Mouse (Mus musculus): ENCODE data around the gene Myh11.
A peak's percentile ranks its signal among the peaks of the same experiment; 100 is the strongest.
"Not testable (repeated sequence)": the region's sequence is repeated elsewhere in the genome, so short reads cannot be mapped to it uniquely, and the experiment has no call there.

Gene Myh11

GRCm38 (mm10) chr16:14169706-14170105, 121.5 kb downstream of the Myh11 start:
- peak; percentile 52 to 74 for DNase-seq (ENCODE audit: inconsistent age in 2 of 2, low spot score in 1 of 2)

- no peak for DNase-seq (ENCODE audit: inconsistent age in 2 of 2, low spot score in 1 of 2)
These were observed 124.7 kb downstream of the Myh11 start for GRCm38 (mm10) chr16:14166490-14166889.

- DNase-seq (ENCODE audit: inconsistent age in 2 of 2, low spot score in 1 of 2): no peak
These were observed 127.4 kb downstream of the Myh11 start for GRCm38 (mm10) chr16:14163731-14164130.

GRCm38 (mm10) chr16:14162988-14163416, 128.2 kb downstream of the Myh11 start, which contains the start of the genes Nde1 and Marf1:
Gene Nde1, plus strand, starts transcription at chr16:14163275.
Gene Marf1, minus strand, starts transcription at chr16:14163351.
- DNase-seq (ENCODE audit: inconsistent age in 2 of 2, low spot score in 1 of 2): peak; percentile 95 to 98

GRCm38 (mm10) chr16:14160941-14161340, 130.2 kb downstream of the Myh11 start:
- DNase-seq (ENCODE audit: inconsistent age in 2 of 2, low spot score in 1 of 2): no peak

- DNase-seq (ENCODE audit: inconsistent age in 2 of 2, low spot score in 1 of 2): peak; percentile 78 to 94
These were observed 131.4 kb downstream of the Myh11 start for GRCm38 (mm10) chr16:14159746-14160131.

GRCm38 (mm10) chr16:14158936-14159745, 132.0 kb downstream of the Myh11 start:
- DNase-seq (ENCODE audit: inconsistent age in 2 of 2, low spot score in 1 of 2): peak; percentile 99 to 100

GRCm38 (mm10) chr16:14158536-14158935, 132.6 kb downstream of the Myh11 start:
- no peak for DNase-seq (ENCODE audit: inconsistent age in 2 of 2, low spot score in 1 of 2)

- DNase-seq (ENCODE audit: inconsistent age in 2 of 2, low spot score in 1 of 2): peak; percentile 65 to 87
These were observed 134.9 kb downstream of the Myh11 start for GRCm38 (mm10) chr16:14156312-14156711.

- DNase-seq (ENCODE audit: inconsistent age in 2 of 2, low spot score in 1 of 2): not testable (repeated sequence)
These were observed 135.5 kb downstream of the Myh11 start for GRCm38 (mm10) chr16:14155638-14156037.

GRCm38 (mm10) chr16:14151718-14152117, 139.5 kb downstream of the Myh11 start:
- DNase-seq (ENCODE audit: inconsistent age in 2 of 2, low spot score in 1 of 2): no peak

GRCm38 (mm10) chr16:14147712-14148111, 143.5 kb downstream of the Myh11 start:
- DNase-seq (ENCODE audit: inconsistent age in 2 of 2, low spot score in 1 of 2): no peak
